Mouse (Mus musculus) thymus, adult 2 months (tissue): Measurements from ENCODE around the gene Gse1. TPM values are rescaled to one million over a fixed set of nuclear protein-coding genes. Genes with fewer than 3 reads are reported as not detected.

ENCODE experiments used
- DNase-seq: peaks from one replicate; pipeline ENCODE4 v3.0.0; 2021
- H3K27ac ChIP-seq: fragments of 200-500 bp; 2 replicates; pipeline ENCODE4 v1.5.1; 2012; ENCODE audit warnings: low read length, control low read depth; ENCODE audit not compliant: control insufficient read depth, insufficient read depth
- H3K27me3 ChIP-seq: fragments of 200-500 bp; 2 replicates; pipeline ENCODE4 v1.6.1; 2012; ENCODE audit warnings: mild to moderate bottlenecking, low read length, moderate library complexity, mixed read lengths; ENCODE audit not compliant: control insufficient read depth, insufficient read depth
- H3K36me3 ChIP-seq: fragments of 200-500 bp; 2 replicates; pipeline ENCODE4 v1.6.1; 2012; ENCODE audit warnings: mild to moderate bottlenecking, low read length, moderate library complexity; ENCODE audit not compliant: control insufficient read depth, insufficient read depth
- H3K4me1 ChIP-seq: fragments of 200-500 bp; replicated peaks from 2 replicates; pipeline ENCODE4 v1.6.1; 2012; ENCODE audit warnings: low read length; ENCODE audit not compliant: control insufficient read depth, insufficient read depth
- H3K4me3 ChIP-seq: fragments of 200-500 bp; 2 replicates; pipeline ENCODE4 v1.5.1; 2012; ENCODE audit warnings: mild to moderate bottlenecking, low read length, control low read depth, moderate library complexity; ENCODE audit not compliant: control insufficient read depth, insufficient read depth
- CTCF ChIP-seq: fragments of 200-500 bp; IDR thresholded peaks from 2 replicates; pipeline ENCODE4 v1.5.1; 2012; ENCODE audit warnings: mild to moderate bottlenecking, control low read depth, low read length, moderate library complexity, borderline replicate concordance; ENCODE audit not compliant: control insufficient read depth, poor library complexity, insufficient read depth; ENCODE audit errors: extremely low read depth
- POLR2A ChIP-seq: fragments of 200-500 bp; IDR thresholded peaks from 2 replicates; pipeline ENCODE4 v1.6.1; 2012; ENCODE audit warnings: mild to moderate bottlenecking, low read length, control low read depth, moderate library complexity; ENCODE audit not compliant: control insufficient read depth, poor library complexity, insufficient read depth; ENCODE audit errors: extremely low read depth
- WGBS: fragments of 180-500 bp; shearing (Covaris S2); methylation state at CpG from one replicate; pipeline ENCODE4 v1.1.7; 2018; 5-methylcytosine and 5-hydroxymethylcytosine counted together
- polyA plus RNA-seq: library from polyadenylated mRNA; depleted of rRNA; stranded (reverse); fragments of >200 nt; gene quantifications from 2 replicates; pipeline ENCODE4 v1.2.3, GENCODE M21; 2012

Gene Gse1
- polyA plus RNA-seq, 1 experiment = 202 TPM

DNA sequence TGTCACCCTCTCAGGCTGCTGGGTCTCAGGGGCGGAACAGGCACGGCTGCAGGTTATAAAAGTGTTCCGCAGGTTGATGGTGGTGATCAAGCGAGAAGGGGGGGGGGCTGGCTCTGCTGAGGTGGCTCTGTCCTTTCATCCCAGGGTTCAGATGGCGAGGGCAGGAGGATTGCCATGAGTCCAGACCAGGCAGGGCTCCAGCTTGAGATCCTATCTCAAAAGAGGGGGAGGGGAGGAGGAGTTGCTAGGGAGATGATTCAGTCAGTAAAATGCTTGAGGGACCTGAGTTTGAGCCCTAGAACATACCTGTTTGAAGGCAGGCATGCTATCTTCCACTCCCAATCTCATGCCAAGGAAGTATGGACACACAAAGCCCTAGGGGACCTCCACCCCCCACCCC lies 332.3 kb downstream of the Gse1 start:
- TF ChIP-seq CTCF (no peak), POLR2A (no peak)
- no peak for DNase-seq
- Histone ChIP-seq H3K27me3 (no peaks in the 10 kb centered on the region), H3K27ac (no peak overlapping the region), H3K4me3 (no peak overlapping the region), H3K4me1 (peaks cover 64% of the 10 kb centered on the region), H3K36me3 (peaks cover 41% of the 10 kb centered on the region)
- WGBS = 96% methylated on average over 5 of the region's 5 CpGs

DNA sequence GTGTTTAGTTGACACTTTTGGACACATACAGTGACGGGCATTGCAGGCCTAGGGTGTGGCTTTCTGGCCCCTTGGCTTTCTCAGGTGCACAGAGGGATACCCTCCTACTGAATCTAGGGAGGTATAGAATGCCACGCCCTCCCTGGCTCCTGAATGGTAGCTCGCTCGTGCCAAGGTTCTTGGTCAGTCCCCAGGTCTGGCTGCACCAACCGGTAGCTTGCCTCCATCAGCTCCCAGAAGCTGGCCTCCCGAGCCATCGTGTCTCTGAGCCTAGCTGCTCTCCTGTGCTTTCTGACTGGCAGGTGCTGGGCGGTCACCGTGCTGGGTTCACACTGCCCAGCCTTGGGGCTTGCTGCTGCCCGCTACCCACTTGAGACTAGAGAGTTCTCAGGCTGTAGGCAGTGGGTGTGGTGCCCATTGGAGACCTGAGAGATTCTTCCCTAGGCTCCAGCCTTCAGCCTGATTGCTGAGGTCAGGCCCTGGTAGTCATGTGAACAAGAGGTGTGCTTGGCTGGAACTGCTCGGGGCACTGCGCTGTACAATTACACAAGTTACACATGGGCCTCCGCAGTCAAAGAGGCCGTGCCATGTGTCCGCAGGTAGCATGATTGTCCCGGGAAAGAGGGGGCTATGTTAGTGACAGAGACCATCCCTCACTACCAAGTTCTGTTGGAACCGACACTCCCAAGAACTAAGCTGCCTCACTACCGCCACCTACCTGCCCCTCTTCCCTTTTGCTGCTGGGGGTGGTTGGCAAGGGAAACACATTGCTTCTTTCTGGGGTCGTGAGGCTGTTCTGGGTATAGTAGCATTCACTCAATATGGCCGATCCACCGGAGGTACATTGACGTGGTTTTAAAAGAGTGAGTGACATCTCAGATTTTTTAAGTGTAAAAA lies 333.5 kb downstream of the Gse1 start:
- H3K27me3 ChIP-seq = no peaks in the 10 kb centered on the region
- 90% methylated on average over 22 of the region's 22 CpGs for WGBS
- H3K4me1 ChIP-seq = peaks cover 52% of the 10 kb centered on the region

DNA sequence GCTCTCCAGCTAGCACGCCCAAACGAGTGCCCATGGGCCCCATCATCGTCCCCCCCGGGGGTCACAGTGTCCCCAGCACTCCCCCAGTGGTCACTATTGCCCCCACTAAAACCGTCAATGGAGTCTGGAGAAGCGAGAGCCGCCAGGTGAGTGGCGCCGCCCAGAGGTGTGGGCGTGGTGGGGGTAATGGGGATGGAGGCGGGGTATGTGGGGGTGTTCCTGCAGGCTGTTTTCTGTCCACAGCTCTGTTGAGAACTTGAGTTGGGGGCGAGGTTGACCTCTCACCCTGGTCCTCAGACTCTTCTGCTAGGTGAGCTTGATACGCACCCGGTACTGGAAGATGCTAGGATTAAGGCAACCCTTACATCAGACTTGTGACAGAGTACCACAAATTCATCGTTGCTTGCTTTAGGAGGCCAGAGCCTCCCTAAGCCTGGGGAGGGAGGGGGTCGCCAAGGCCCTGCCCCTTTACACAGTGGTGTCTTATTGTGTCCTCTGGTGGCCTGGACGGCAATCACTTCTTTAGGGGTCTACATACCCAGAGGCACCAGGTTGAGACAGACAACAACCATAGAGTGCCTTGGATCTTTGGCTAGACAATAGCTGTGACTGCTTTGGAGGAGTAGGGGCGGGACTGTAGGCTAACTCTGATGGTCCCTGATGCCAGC lies 334.6 kb downstream of the Gse1 start:
- WGBS = 95% methylated on average over 18 of the region's 18 CpGs
- no peak for DNase-seq
- Histone ChIP-seq H3K4me1 (peaks cover 42% of the 10 kb centered on the region), H3K4me3 (no peak overlapping the region), H3K27me3 (no peaks in the 10 kb centered on the region), H3K27ac (no peak overlapping the region), H3K36me3 (peaks cover 56% of the 10 kb centered on the region)
- TF ChIP-seq POLR2A = no peak
- TF ChIP-seq CTCF = no peak

More for the DNA sequence above, 333.5 kb downstream of the Gse1 start:
- Histone ChIP-seq H3K27ac (no peak overlapping the region), H3K36me3 (peaks cover 46% of the 10 kb centered on the region), H3K4me3 (no peak overlapping the region)
- DNase-seq = peak; percentile 69
- TF ChIP-seq POLR2A (no peak), CTCF (peak; percentile 37; the same call in 1 of the 2 replicates)

DNA sequence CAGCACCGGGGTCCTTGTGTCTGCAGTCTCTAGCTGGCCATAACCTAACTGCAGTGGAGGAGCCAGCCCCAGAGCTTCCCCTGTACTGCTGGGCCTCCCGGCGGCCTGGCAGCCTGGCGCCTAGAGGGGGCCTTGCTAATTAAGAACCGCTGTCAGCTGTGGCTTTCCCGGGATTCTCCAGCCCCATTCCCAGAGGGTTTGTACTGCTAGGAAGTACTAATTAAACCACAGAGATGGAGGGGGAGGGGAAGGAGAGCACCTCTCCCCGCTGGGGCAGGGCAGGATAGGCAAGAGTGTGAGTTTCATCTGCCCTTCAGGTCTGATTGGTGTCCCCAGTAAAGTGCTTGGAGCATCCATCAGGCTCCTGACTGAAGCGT lies 335.1 kb downstream of the Gse1 start:
- no peaks in the 10 kb centered on the region for H3K27me3 ChIP-seq
- no peak overlapping the region for H3K4me3 ChIP-seq
- no peak for DNase-seq
- peaks cover 61% of the 10 kb centered on the region for H3K36me3 ChIP-seq
- TF ChIP-seq POLR2A = no peak
- TF ChIP-seq CTCF = no peak
- 53% methylated on average over 8 of the region's 8 CpGs for WGBS
- peaks cover 36% of the 10 kb centered on the region for H3K4me1 ChIP-seq
- peak overlapping the region; percentile 18; the same call in 1 of the 2 replicates for H3K27ac ChIP-seq

DNA sequence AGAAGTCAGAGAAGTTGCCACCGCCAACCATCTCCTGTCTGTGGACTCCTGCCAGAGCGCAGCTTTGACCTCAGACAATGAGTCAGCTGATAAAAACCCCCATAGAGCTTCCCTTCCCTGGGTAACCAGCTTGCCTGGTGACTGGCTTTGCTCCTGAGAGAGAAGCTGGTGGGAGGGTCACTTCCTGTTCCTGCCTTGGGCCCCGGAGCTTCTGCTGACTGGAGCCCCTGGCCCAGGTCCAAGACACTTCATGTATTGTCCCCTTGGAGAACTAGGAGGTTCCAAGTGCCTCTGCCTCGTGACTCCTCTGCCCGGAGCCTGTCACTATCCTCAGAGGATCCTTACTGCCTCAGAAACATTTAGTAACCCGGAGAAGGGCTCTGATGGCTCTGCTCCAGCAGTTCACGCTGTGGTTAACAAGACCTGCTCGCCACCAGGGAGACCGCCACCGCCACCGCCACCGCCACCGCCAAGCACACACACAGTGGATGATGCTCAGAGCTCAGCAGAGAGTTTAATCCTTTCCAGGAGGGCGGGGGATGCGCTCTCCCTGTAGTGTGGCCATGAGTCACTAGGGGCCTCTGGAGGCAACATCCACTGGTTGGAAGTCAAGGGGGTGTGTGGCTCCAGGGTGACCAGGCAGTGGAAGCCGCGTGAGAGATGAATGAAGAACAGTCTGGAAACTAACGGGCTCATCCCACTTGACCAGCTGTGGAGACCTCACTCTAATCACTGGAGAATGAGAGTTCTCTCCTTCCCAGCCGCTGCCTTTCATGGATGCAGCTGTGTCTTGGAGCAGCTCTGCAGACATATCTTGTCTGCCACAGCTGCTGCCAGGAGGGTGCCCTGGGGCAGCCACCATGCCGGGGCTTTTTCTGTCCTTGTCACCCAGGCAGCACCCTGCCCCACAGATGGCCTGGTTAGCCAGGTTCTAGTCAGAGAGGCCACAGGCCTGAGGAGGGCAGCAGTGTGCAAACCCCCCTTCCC lies 335.9 kb downstream of the Gse1 start:
- peak; percentile 47 for DNase-seq
- Histone ChIP-seq H3K4me1 (peaks cover 29% of the 10 kb centered on the region), H3K27me3 (no peaks in the 10 kb centered on the region), H3K27ac (peak overlapping the region; percentile 18; the same call in 1 of the 2 replicates), H3K36me3 (peaks cover 64% of the 10 kb centered on the region), H3K4me3 (no peak overlapping the region)
- TF ChIP-seq CTCF (no peak), POLR2A (no peak)
- 41% methylated on average over 20 of the region's 20 CpGs for WGBS
